Mouse (Mus musculus): ENCODE data around the gene A830031A19Rik. TPM values are rescaled to one million over a fixed set of nuclear protein-coding genes. Genes with fewer than 3 reads are reported as not detected.
A peak's percentile ranks its signal among the peaks of the same experiment; 100 is the strongest.

A830031A19Rik gene
- total RNA-seq, 2 experiments from 2014 or later, result 0.82 to 1.4 TPM

DNA sequence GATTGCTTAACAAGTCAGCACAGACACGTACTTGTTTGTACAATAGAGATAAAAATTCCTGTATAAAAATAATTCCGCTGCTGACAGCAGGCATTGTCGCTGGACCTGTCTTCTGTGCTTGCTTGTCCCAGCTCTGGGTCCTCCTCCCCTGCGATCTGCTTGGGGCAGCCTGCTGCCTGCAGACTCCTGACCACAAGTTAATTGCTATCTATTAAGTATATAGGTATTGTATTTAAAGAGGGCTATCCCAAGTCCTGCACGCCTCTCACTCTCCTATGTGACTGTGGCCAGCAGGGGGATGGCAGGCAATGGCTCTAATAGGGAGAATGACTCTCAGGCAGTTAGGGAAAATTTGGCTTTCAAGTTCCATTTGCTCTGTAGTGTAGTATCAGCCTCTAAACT, 19.2 kb upstream of the A830031A19Rik start:
- peak overlapping the region; percentile 87 for H3K27ac ChIP-seq
- TF ChIP-seq CTCF (IDR thresholded peaks at IDR 0.05), result peak; percentile 41
- H3K4me3 ChIP-seq, result no peak overlapping the region; the same call in 1 of the 2 replicates
- intact Hi-C loops (cut with DNase I), result no loop called here
- DNase-seq (ENCODE audit: extremely low spot score in 1 of 2, low spot score in 2 of 2), result no peak

DNA sequence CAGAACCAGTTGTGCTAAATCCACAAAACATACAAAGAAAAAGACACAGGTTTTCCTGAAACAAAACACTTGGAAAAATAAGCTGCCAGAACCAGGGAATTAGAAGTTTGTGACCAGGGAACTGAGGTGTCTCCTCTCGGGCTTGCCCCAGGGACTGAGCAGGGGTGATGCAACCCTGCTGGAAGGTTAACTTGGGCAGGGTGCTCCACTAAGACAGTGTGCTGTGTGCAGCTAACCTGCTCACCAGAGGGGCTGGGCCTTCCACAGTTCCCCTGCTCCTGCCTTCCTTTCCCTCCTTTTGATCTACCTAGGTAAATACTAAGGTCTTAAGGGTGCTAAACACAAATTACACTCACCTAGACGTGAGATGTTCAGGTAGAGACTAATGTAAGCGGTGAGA, 17.8 kb upstream of the A830031A19Rik start:
- no peak for TF ChIP-seq CTCF (IDR thresholded peaks at IDR 0.05)
- no peak overlapping the region for H3K4me3 ChIP-seq
- DNase-seq (ENCODE audit: extremely low spot score in 1 of 2, low spot score in 2 of 2), result no peak
- peak overlapping the region; percentile 87 for H3K27ac ChIP-seq
- intact Hi-C loops (cut with DNase I), result no loop called here

DNA sequence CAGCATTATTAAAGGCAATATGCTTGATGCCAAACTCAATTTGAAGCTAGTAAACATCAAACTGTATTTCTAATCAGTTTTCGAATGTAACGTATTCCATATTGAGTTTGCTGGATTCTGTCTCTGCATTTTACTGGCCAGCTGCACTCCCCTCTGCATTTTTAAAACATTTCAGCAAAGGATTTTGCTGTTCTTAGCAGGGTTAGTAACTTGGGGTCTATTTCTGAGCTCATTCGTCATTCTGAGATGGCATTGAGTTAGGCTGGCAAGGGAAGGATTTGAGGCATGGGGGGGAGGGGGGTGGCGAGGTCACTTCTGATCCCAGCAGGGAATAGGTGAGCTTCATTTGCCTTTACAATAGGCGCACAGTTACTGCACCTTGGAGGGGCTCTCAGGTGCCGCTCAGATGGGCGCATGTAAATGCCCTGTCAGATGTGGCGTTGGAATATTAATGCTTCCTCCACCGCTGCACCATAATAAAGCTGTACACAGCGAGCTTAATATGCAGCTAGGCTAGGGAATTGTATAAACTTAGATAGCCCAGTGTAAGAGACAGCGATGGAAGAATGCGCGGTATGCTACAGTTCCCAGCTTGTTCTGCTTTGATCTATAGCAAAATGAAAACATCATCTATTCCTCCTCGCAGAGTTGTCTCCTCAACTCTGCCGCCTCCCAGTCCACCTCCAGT, 16.7 kb upstream of the A830031A19Rik start:
- no peak for TF ChIP-seq CTCF (IDR thresholded peaks at IDR 0.05)
- DNase-seq (ENCODE audit: extremely low spot score in 1 of 2, low spot score in 2 of 2), result no peak
- Histone ChIP-seq H3K4me3 (peak overlapping the region; percentile 9), H3K27ac (peak overlapping the region; percentile 87)
- intact Hi-C loops (cut with DNase I), result no loop called here

DNA sequence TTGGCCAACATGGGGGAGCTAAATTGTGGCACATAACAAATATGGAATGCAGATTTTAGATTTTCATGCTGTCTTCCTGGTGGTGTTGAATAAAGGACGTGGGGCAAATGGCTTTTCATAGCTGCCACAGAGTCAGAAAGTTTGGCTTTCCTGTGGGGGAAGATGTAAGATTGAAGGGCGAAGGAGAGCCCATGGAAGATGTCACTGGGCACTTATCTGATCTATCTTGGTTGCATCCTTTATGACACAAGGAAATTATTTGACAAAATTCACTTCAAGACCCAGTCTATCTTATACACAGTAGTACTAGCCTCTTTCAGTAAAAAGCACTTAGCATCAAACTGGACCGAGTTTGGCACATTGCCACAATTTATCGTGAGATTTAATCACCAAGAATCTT, 15.6 kb upstream of the A830031A19Rik start:
- TF ChIP-seq CTCF (IDR thresholded peaks at IDR 0.05), result no peak
- DNase-seq (ENCODE audit: extremely low spot score in 1 of 2, low spot score in 2 of 2), result no peak
- Histone ChIP-seq H3K27ac (peak overlapping the region; percentile 87), H3K4me3 (no peak overlapping the region)
- intact Hi-C loops (cut with DNase I), result no loop called here

DNA sequence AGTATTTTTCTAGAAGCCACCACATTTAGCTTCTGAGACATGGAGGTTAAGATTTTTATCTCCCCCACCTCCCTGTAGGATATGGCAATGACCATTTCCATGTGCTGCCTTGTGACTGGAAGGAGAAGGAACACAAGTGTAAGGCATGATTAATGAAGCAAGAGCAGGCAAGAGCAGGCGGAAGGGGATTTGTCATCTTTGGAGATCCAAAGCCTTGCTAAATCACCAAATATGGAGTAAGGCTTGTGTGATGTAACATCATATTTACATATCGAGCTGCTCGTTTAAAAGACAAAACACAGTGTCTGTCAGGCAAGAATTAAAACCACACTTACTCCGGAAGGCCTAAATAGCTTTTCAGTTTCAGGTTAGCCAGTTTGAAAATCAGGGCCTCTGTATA, 12.2 kb upstream of the A830031A19Rik start:
- no peak for DNase-seq (ENCODE audit: extremely low spot score in 1 of 2, low spot score in 2 of 2)
- Histone ChIP-seq H3K4me3 (peak overlapping the region; percentile 16; the same call in 1 of the 2 replicates), H3K27ac (peak overlapping the region; percentile 83)
- intact Hi-C loops (cut with DNase I), result loop anchor here (10.0 kb wide), 3 partner anchors 288 to 548 kb away; no protein-coding TSS in a partner anchor
- no peak for TF ChIP-seq CTCF (IDR thresholded peaks at IDR 0.05)

DNA sequence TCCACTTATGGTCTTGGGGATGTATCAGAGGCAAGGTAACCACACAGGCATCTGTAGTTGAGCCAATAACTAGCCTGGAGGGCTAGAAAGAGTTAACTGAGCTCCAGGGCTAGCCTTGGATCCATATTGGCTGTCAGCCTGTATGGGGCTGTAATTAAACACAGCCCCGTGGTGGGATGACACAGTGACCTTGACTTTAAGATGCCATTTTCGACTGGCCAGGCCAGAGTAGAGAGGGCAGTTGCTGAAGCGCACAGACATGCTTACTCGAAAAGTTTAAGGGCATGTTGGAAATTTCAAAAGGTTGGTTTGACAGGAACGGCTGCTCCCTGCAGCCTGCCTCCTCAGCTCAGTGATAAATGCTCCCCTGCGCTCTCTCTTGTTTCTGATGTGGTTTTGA, 11.1 kb upstream of the A830031A19Rik start:
- Histone ChIP-seq H3K4me3 (peak overlapping the region; percentile 29), H3K27ac (peak overlapping the region; percentile 83)
- no peak for TF ChIP-seq CTCF (IDR thresholded peaks at IDR 0.05)
- intact Hi-C loops (cut with DNase I), result loop anchor here (10.0 kb wide), 3 partner anchors 289 to 549 kb away; no protein-coding TSS in a partner anchor
- no peak for DNase-seq (ENCODE audit: extremely low spot score in 1 of 2, low spot score in 2 of 2)

DNA sequence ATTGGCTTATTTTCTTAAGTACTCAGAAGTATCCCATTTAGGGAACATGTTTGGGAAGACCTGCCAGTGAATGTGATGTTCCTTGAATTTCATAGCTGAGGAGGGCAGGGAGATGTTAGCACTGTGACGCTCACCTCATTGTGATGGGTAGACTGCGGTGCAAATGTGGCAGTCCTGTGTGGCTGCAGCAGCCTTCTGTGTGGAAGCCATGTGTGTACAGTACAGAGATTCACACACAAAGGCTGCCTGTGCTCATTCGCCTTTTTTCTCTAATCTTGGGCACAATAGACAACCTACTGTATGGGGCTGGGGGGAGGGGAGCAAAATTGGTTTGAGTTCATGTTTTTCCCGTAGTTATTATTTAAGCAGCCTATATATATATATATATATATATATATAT, 9.7 kb upstream of the A830031A19Rik start:
- Histone ChIP-seq H3K4me3 (peak overlapping the region; percentile 29; the same call in 1 of the 2 replicates), H3K27ac (peak overlapping the region; percentile 97)
- no peak for TF ChIP-seq CTCF (IDR thresholded peaks at IDR 0.05)
- intact Hi-C loops (cut with DNase I), result loop anchor here (5.0 to 10.0 kb wide), 5 partner anchors 58 to 673 kb away; no protein-coding TSS in a partner anchor
- DNase-seq (ENCODE audit: extremely low spot score in 1 of 2, low spot score in 2 of 2), result no peak

DNA sequence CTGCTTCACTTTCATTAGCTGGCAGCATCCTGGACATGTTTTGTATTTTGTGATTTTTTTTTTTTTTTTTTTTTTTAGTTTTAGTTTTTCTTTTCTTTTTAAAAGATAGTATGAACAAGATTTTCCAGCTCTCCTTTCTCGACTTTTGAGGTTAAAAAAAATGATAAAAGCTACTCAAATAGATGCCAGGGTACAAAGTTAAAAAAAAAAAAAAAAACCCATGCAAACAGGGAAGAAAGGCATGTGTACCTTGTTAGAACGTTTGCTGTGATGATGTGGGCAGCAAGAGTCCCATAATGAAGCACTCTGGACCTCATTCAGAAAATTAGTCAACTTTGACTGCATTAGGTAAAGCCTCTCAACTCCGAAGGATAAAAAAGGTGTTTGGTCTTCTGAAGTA, 9.2 kb upstream of the A830031A19Rik start:
- no peak for TF ChIP-seq CTCF (IDR thresholded peaks at IDR 0.05)

DNA sequence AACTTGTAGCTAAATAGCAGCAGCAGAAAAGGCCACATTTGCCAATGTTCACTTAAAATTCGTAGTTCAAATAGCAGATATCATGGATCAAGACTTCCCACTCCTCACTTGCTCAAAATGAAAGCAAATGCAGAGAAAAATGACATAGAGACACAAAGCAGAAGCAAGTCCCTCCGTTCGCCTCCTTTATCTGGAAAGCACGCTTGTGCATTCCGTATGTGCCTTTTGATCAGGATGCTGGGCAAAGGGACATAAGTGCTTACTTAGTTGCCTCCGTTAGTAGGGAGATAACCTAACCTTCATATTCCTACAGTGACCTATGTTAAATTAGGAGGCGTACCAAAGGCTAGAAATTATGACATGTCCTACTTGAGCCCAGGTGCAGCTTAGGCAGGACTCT, 8.6 kb upstream of the A830031A19Rik start:
- intact Hi-C loops (cut with DNase I), result loop anchor here (5.0 to 10.0 kb wide), 5 partner anchors 59 to 674 kb away; no protein-coding TSS in a partner anchor
- peak overlapping the region; percentile 97 for H3K27ac ChIP-seq
- peak overlapping the region; percentile 75 for H3K4me3 ChIP-seq
- DNase-seq (ENCODE audit: extremely low spot score in 1 of 2, low spot score in 2 of 2), result no peak
- no peak for TF ChIP-seq CTCF (IDR thresholded peaks at IDR 0.05)

More for the DNA sequence above, 9.2 kb upstream of the A830031A19Rik start:
- H3K27ac ChIP-seq, result peak overlapping the region; percentile 97
- DNase-seq (ENCODE audit: extremely low spot score in 1 of 2, low spot score in 2 of 2), result no peak
- intact Hi-C loops (cut with DNase I), result loop anchor here (5.0 to 10.0 kb wide), 5 partner anchors 58 to 673 kb away; no protein-coding TSS in a partner anchor
- H3K4me3 ChIP-seq, result peak overlapping the region; percentile 75

DNA sequence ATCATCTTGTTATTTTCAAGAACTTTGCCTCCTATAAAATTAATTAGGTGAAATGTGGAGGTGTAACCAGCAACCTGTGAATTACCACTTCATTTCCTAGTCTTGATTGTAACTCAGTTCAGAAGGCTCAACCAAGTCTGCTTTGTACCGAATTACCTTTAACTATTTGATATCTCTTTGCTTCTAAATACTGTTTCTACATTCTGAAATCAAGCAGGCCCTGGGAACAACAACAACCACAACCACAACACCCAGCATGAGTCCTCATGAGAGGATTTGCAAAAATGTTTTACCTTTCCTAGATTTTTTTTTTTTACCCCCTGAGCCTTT, 8.2 kb upstream of the A830031A19Rik start:
- TF ChIP-seq CTCF (IDR thresholded peaks at IDR 0.05), result no peak
- Histone ChIP-seq H3K4me3 (peak overlapping the region; percentile 75), H3K27ac (peak overlapping the region; percentile 97)
- intact Hi-C loops (cut with DNase I), result loop anchor here (5.0 to 10.0 kb wide), 5 partner anchors 59 to 674 kb away; no protein-coding TSS in a partner anchor
- no peak for DNase-seq (ENCODE audit: extremely low spot score in 1 of 2, low spot score in 2 of 2)

DNA sequence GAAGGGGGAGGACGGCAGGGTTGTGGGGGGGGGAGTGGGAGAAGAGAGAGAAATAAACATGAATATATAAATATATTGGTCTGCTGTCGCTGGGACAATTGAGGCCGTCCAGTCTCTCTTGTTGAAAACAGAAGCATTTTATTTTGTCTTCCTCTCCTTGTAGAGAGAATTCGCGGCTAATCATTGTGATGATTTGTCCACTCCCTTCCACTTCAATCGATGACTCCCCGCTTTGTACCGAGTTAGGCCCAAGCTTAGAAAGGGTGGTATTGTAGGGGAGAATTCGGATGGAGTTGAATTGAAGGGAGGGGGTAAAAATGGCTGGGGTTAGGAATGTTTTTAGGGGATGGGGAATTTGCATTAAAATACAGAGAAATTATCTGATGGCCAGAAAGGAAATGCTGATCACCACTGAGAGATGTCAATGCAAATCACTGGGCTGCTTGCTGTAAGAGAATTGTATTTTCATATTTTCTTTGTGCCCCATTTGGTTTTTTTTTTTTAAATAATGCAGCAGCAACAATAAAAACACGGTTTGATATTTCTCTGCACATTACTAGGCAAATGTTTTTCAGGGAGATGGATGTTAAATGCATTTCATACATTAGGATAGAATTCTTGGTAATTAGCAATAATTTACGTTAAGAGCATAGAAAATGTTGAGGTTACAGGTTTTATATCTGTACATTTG, 7.7 kb upstream of the A830031A19Rik start:
- TF ChIP-seq CTCF (IDR thresholded peaks at IDR 0.05), result no peak
- Histone ChIP-seq H3K4me3 (peak overlapping the region; percentile 75), H3K27ac (peak overlapping the region; percentile 97)
- intact Hi-C loops (cut with DNase I), result loop anchor here (5.0 to 10.0 kb wide), 5 partner anchors 60 to 675 kb away; no protein-coding TSS in a partner anchor
- DNase-seq (ENCODE audit: extremely low spot score in 1 of 2, low spot score in 2 of 2), result no peak
